Mouse (Mus musculus): ENCODE data around the gene Imp3. TPM values are rescaled to one million over a fixed set of nuclear protein-coding genes. Genes with fewer than 3 reads are reported as not detected.
"Not testable (repeated sequence)": the region's sequence is repeated elsewhere in the genome, so short reads cannot be mapped to it uniquely, and the experiment has no call there.

Gene Imp3
- polyA plus RNA-seq, 1 experiment from 2014 or later: 82.1 TPM

- not testable (repeated sequence) for H3K36me3 ChIP-seq; H3K27ac ChIP-seq; H3K9ac ChIP-seq; H3K4me2 ChIP-seq; ATAC-seq (ENCODE audit: borderline replicate concordance, extremely low read depth, low FRiP score, low TSS enrichment); H3K4me3 ChIP-seq; H3K9me3 ChIP-seq; H3K27me3 ChIP-seq
- H3K4me1 ChIP-seq: peaks cover 12% of the 10 kb centered on the region
- WGBS: 26% methylated on average over 3 of the region's 3 CpGs
Measured at GRCm38 (mm10) chr9:56947481-56947880, 10.2 kb downstream of the Imp3 start.

GRCm38 (mm10) chr9:56948699-56949098 lies 11.4 kb downstream of the Imp3 start:
- not testable (repeated sequence) for ATAC-seq (ENCODE audit: borderline replicate concordance, extremely low read depth, low FRiP score, low TSS enrichment); H3K9me3 ChIP-seq; H3K4me3 ChIP-seq; H3K27me3 ChIP-seq; H3K36me3 ChIP-seq; H3K4me2 ChIP-seq; H3K27ac ChIP-seq; H3K9ac ChIP-seq
- WGBS: 67% methylated on average over 5 of the region's 5 CpGs
- H3K4me1 ChIP-seq: peaks cover 12% of the 10 kb centered on the region

- WGBS: 19% methylated on average over 13 of the region's 13 CpGs
- Histone ChIP-seq H3K4me2 (peak overlapping the region; percentile 78), H3K27ac (no peak overlapping the region), H3K36me3 (no peaks in the 10 kb centered on the region), H3K9ac (0 out of 2 replicates have a peak overlapping the region, but pooled peaks have one; percentile 18), H3K27me3 (no peaks in the 10 kb centered on the region), H3K9me3 (no peaks in the 10 kb centered on the region), H3K4me3 (peak overlapping the region; percentile 58), H3K4me1 (peaks cover 12% of the 10 kb centered on the region)
- ATAC-seq (ENCODE audit: borderline replicate concordance, extremely low read depth, low FRiP score, low TSS enrichment): no peak
Measured at GRCm38 (mm10) chr9:56949767-56950166, 12.5 kb downstream of the Imp3 start.

GRCm38 (mm10) chr9:56950414-56951400 lies 13.4 kb downstream of the Imp3 start, which contains the start of gene Snupn:
Gene Snupn, plus strand, starts transcription at chr9:56950878.
- Histone ChIP-seq H3K4me3 (peak within 1 kb of the TSS; percentile 58), H3K27ac (peak within 1 kb of the TSS; percentile 82), H3K9ac (peak within 1 kb of the TSS; percentile 69), H3K27me3 (no peaks in the 10 kb centered on the region), H3K4me1 (peaks cover 12% of the 10 kb centered on the region), H3K4me2 (peak within 1 kb of the TSS; percentile 78), H3K36me3 (no peaks in the 10 kb centered on the region), H3K9me3 (no peaks in the 10 kb centered on the region)
- peak; percentile 100 for ATAC-seq (ENCODE audit: borderline replicate concordance, extremely low read depth, low FRiP score, low TSS enrichment)
- WGBS: under 1% methylated on average over 50 of the region's 50 CpGs

GRCm38 (mm10) chr9:56953562-56953961 lies 16.3 kb downstream of the Imp3 start:
- H3K9me3 ChIP-seq: no peaks in the 10 kb centered on the region
- no peak overlapping the region for H3K4me2 ChIP-seq
- no peaks in the 10 kb centered on the region for H3K27me3 ChIP-seq
- 0 out of 2 replicates have a peak, but pooled peaks cover 3% of the 10 kb centered on the region for H3K36me3 ChIP-seq
- WGBS: 94% methylated on average over 1 of the region's 1 CpGs
- no peak for ATAC-seq (ENCODE audit: borderline replicate concordance, extremely low read depth, low FRiP score, low TSS enrichment)
- H3K4me3 ChIP-seq: no peak overlapping the region
- H3K4me1 ChIP-seq: peaks cover 14% of the 10 kb centered on the region
- H3K9ac ChIP-seq: no peak overlapping the region
- no peak overlapping the region for H3K27ac ChIP-seq

- Histone ChIP-seq H3K4me3 (no peak overlapping the region), H3K36me3 (peaks cover 5% of the 10 kb centered on the region; the same call in 1 of the 2 replicates), H3K9me3 (no peaks in the 10 kb centered on the region), H3K27ac (peak overlapping the region; percentile 47; the same call in 1 of the 2 replicates), H3K4me1 (0 out of 2 replicates have a peak, but pooled peaks cover 4% of the 10 kb centered on the region), H3K4me2 (no peak overlapping the region), H3K27me3 (no peaks in the 10 kb centered on the region), H3K9ac (no peak overlapping the region)
- WGBS: 42% methylated on average over 7 of the region's 7 CpGs
- ATAC-seq (ENCODE audit: borderline replicate concordance, extremely low read depth, low FRiP score, low TSS enrichment): peak; percentile 74; the same call in 1 of the 2 replicates
Measured at GRCm38 (mm10) chr9:56956966-56957675, 19.8 kb downstream of the Imp3 start.

- H3K27me3 ChIP-seq: no peaks in the 10 kb centered on the region
- H3K9me3 ChIP-seq: no peaks in the 10 kb centered on the region
- H3K4me2 ChIP-seq: no peak overlapping the region
- 96% methylated on average over 2 of the region's 2 CpGs for WGBS
- H3K9ac ChIP-seq: no peak overlapping the region
- H3K27ac ChIP-seq: no peak overlapping the region
- no peak overlapping the region for H3K4me3 ChIP-seq
- H3K4me1 ChIP-seq: 0 out of 2 replicates have a peak, but pooled peaks cover 2% of the 10 kb centered on the region
- no peak for ATAC-seq (ENCODE audit: borderline replicate concordance, extremely low read depth, low FRiP score, low TSS enrichment)
- peaks cover 5% of the 10 kb centered on the region; the same call in 1 of the 2 replicates for H3K36me3 ChIP-seq
Measured at GRCm38 (mm10) chr9:56958689-56959088, 21.4 kb downstream of the Imp3 start.

GRCm38 (mm10) chr9:56961591-56961990 lies 24.3 kb downstream of the Imp3 start:
- Histone ChIP-seq H3K4me1 (0 out of 2 replicates have a peak, but pooled peaks cover 2% of the 10 kb centered on the region), H3K4me2 (no peak overlapping the region), H3K27me3 (no peaks in the 10 kb centered on the region), H3K27ac (no peak overlapping the region), H3K36me3 (peaks cover 13% of the 10 kb centered on the region; the same call in 1 of the 2 replicates), H3K4me3 (no peak overlapping the region), H3K9ac (no peak overlapping the region), H3K9me3 (no peaks in the 10 kb centered on the region)
- 88% methylated on average over 3 of the region's 3 CpGs for WGBS
- ATAC-seq (ENCODE audit: borderline replicate concordance, extremely low read depth, low FRiP score, low TSS enrichment): no peak

- Histone ChIP-seq H3K4me3 (no peak overlapping the region), H3K4me1 (no peaks in the 10 kb centered on the region), H3K36me3 (no peaks in the 10 kb centered on the region), H3K27me3 (no peaks in the 10 kb centered on the region), H3K4me2 (no peak overlapping the region), H3K9ac (no peak overlapping the region), H3K27ac (no peak overlapping the region), H3K9me3 (no peaks in the 10 kb centered on the region)
- WGBS: 72% methylated on average over 2 of the region's 2 CpGs
- ATAC-seq (ENCODE audit: borderline replicate concordance, extremely low read depth, low FRiP score, low TSS enrichment): no peak
Measured at GRCm38 (mm10) chr9:56970158-56970557, 32.9 kb downstream of the Imp3 start.

GRCm38 (mm10) chr9:56973960-56974524 lies 36.8 kb downstream of the Imp3 start:
- H3K27me3 ChIP-seq: no peaks in the 10 kb centered on the region
- H3K36me3 ChIP-seq: no peaks in the 10 kb centered on the region
- WGBS: 76% methylated on average over 8 of the region's 8 CpGs
- H3K27ac ChIP-seq: no peak overlapping the region
- no peak overlapping the region for H3K9ac ChIP-seq
- H3K4me2 ChIP-seq: no peak overlapping the region
- no peak for ATAC-seq (ENCODE audit: borderline replicate concordance, extremely low read depth, low FRiP score, low TSS enrichment)
- H3K4me1 ChIP-seq: no peaks in the 10 kb centered on the region
- H3K9me3 ChIP-seq: no peaks in the 10 kb centered on the region
- no peak overlapping the region for H3K4me3 ChIP-seq

- Histone ChIP-seq H3K36me3 (no peaks in the 10 kb centered on the region), H3K4me1 (no peaks in the 10 kb centered on the region), H3K4me2 (no peak overlapping the region), H3K27me3 (no peaks in the 10 kb centered on the region), H3K9ac (no peak overlapping the region), H3K9me3 (no peaks in the 10 kb centered on the region), H3K27ac (no peak overlapping the region), H3K4me3 (no peak overlapping the region)
- ATAC-seq (ENCODE audit: borderline replicate concordance, extremely low read depth, low FRiP score, low TSS enrichment): no peak
- WGBS: 71% methylated on average over 3 of the region's 3 CpGs
Measured at GRCm38 (mm10) chr9:56975199-56975598, 37.9 kb downstream of the Imp3 start.

Data from lung, embryonic 15.5 days (tissue).